Mouse (Mus musculus): ENCODE results near the gene Gm49661. TPM values are rescaled to one million over a fixed set of nuclear protein-coding genes. Genes with fewer than 3 reads are reported as not detected.

Gene Gm49661
- polyA plus RNA-seq, 1 experiment from 2014 or later = not detected

DNA sequence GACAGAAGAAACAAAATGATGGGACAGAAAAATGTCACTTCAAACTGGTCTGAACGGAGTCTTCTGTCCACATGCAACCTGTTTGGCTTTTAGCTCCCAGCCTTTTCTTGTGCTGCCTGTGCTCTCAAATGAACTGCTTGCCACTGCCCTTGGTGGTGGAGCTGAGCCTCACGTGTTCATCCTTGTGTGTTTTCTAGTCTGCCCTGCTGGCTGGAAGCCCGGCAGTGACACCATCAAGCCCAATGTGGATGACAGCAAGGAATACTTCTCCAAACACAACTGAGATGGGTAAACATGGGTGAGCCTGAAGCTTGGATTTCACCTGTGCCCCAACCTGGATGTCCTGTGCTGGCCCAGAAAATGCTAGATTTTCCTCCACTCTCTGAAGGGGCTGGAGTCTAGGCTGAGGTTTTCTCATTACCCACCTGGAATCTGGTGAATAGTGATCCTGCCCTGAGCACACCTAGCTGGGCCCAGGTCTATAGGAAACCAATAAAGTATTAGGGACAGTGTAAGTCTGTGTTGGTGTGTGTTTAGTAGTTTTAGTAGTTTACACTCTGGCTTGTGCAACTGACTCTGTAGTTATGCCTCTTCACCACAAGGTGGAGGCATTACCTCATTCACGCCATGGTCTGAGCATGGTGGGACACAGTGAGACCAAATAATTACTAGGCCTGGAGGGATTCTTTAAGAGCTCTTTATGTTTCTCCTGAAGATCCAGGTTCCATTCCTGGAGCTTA lies 4.7 kb upstream of the Gm49661 start:
- ATAC-seq (ENCODE audit: low FRiP score) (no peak), DNase-seq (ENCODE audit: low spot score) (peak; percentile 69)
- Histone ChIP-seq H3K27ac (no peak overlapping the region), H3K4me1 (replicated peaks; ENCODE audit: control insufficient read depth, insufficient read depth, low read length) (peaks cover 33% of the 10 kb centered on the region), H3K27me3 (ENCODE audit: control insufficient read depth, insufficient read depth, low read length) (peaks cover 6% of the 10 kb centered on the region), H3K4me3 (replicated peaks; ENCODE audit: low read length) (no peak overlapping the region), H3K9me3 (ENCODE audit: control insufficient read depth, low read length) (no peaks in the 10 kb centered on the region), H3K36me3 (replicated peaks; ENCODE audit: control insufficient read depth, insufficient read depth) (peaks cover 47% of the 10 kb centered on the region), H3K9ac (no peak overlapping the region), H3K4me2 (replicated peaks) (no peak overlapping the region)
- 64% methylated on average over 4 of the region's 4 CpGs for WGBS

DNA sequence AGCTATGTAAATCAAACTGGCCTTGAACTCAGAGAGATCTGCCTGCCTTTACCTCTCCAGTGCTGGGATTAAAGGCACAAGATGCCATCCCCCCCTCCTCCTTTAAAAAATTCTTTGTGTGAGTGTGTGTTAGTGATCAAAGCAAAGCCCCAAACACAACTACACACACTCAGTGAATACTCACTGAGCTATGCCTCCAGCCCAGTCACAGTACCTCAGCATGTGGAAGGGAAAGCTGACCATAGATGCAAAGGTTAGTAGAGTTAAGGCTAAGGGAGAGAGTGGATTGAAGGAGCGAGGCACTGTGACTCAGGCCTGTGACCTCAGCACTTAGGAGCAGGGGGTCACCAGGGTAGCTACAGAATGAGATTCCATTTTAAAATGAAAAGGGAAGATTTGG lies 3.8 kb upstream of the Gm49661 start:
- DNase-seq (ENCODE audit: low spot score) = no peak
- no peak for ATAC-seq (ENCODE audit: low FRiP score)
- no peak overlapping the region for H3K4me2 ChIP-seq (replicated peaks)
- peaks cover 47% of the 10 kb centered on the region for H3K36me3 ChIP-seq (replicated peaks; ENCODE audit: control insufficient read depth, insufficient read depth)
- no peak overlapping the region for H3K4me3 ChIP-seq (replicated peaks; ENCODE audit: low read length)
- no peak overlapping the region for H3K9ac ChIP-seq
- 82% methylated on average over 1 of the region's 1 CpGs for WGBS
- no peak overlapping the region for H3K27ac ChIP-seq
- no peaks in the 10 kb centered on the region for H3K9me3 ChIP-seq (ENCODE audit: control insufficient read depth, low read length)
- H3K4me1 ChIP-seq (replicated peaks; ENCODE audit: control insufficient read depth, insufficient read depth, low read length) = peaks cover 38% of the 10 kb centered on the region
- peaks cover 6% of the 10 kb centered on the region for H3K27me3 ChIP-seq (ENCODE audit: control insufficient read depth, insufficient read depth, low read length)

DNA sequence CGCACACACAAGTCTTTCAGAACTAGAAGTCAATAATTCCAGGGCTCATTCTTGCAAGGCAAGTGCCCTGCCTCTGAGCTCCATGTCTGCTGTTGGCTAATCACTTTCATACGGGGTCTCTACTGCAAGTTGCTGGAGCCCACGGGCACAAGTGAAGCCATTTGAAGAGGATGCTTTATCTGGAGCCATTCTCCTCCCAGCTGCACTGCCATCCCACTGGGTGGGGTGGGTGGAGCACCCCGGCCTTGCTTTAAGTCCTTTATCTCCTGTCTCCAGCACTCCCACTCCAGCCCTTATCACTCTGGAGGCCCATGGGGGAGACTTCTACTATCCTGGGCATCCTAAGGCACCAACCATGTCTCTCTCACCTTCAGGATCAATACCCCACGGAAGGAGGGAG lies 1.7 kb upstream of the Gm49661 start:
- Histone ChIP-seq H3K9ac (peak overlapping the region; percentile 93), H3K36me3 (replicated peaks; ENCODE audit: control insufficient read depth, insufficient read depth) (peaks cover 47% of the 10 kb centered on the region), H3K27ac (no peak overlapping the region), H3K4me3 (replicated peaks; ENCODE audit: low read length) (peak overlapping the region; percentile 60), H3K9me3 (ENCODE audit: control insufficient read depth, low read length) (no peaks in the 10 kb centered on the region), H3K4me2 (replicated peaks) (peak overlapping the region; percentile 90), H3K4me1 (replicated peaks; ENCODE audit: control insufficient read depth, insufficient read depth, low read length) (peaks cover 24% of the 10 kb centered on the region), H3K27me3 (ENCODE audit: control insufficient read depth, insufficient read depth, low read length) (no peaks in the 10 kb centered on the region)
- DNase-seq (ENCODE audit: low spot score) (no peak), ATAC-seq (ENCODE audit: low FRiP score) (no peak)
- WGBS = 65% methylated on average over 5 of the region's 5 CpGs

DNA sequence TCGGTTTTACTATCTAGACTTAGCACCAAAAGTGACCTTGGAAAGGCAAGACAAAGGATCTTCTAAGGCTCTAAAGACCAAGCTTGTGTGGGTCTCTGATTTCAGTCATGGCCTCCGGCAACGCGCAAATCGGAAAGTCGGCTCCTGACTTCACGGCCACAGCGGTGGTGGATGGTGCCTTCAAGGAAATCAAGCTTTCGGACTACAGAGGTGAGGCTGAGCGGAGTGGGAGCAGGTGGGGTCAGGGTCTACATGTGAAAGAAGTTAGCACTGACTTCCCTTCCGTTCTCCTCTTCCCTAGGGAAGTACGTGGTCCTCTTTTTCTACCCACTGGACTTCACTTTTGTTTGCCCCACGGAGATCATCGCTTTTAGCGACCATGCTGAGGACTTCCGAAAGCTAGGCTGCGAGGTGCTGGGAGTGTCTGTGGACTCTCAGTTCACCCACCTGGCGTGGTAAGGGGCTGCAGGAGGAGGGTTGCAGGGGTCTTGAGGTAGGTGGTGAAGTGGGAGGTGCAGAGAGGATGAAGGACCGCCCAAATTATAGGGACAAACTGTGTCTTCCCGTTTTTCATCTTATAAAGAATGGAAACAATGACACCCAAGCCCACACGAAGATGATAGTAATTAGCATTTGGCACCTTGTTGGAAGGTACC lies 1.0 kb upstream of the Gm49661 start:
- H3K9ac ChIP-seq = peak overlapping the region; percentile 93
- H3K4me1 ChIP-seq (replicated peaks; ENCODE audit: control insufficient read depth, insufficient read depth, low read length) = peaks cover 24% of the 10 kb centered on the region
- H3K27me3 ChIP-seq (ENCODE audit: control insufficient read depth, insufficient read depth, low read length) = no peaks in the 10 kb centered on the region
- peak overlapping the region; percentile 90 for H3K4me2 ChIP-seq (replicated peaks)
- DNase-seq (ENCODE audit: low spot score) (no peak), ATAC-seq (ENCODE audit: low FRiP score) (no peak)
- 6% methylated on average over 21 of the region's 21 CpGs for WGBS
- peak overlapping the region; percentile 73 for H3K27ac ChIP-seq
- H3K36me3 ChIP-seq (replicated peaks; ENCODE audit: control insufficient read depth, insufficient read depth) = peaks cover 46% of the 10 kb centered on the region
- no peaks in the 10 kb centered on the region for H3K9me3 ChIP-seq (ENCODE audit: control insufficient read depth, low read length)
- peak overlapping the region; percentile 60 for H3K4me3 ChIP-seq (replicated peaks; ENCODE audit: low read length)

DNA sequence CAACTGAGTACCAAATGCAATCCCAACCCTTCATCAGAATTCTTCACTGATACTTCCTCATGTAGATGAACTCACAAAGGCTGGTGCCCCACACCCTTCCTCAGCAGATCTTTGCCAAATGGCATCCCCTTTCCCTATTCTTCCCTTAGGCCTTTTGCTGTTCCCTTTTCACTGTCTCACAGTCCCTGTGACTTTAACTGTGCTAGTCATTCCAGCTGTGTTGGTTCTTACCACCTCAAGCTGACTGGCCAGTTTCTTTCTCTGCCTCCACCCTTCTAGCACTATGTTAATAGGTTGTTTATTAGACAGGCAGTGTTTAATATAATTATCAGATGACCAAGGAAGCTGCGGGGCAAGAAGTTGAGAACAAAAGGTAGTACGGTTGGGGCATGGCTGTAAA lies 583 bp downstream of the Gm49661 start:
- Histone ChIP-seq H3K9ac (peak overlapping the region; percentile 93), H3K9me3 (ENCODE audit: control insufficient read depth, low read length) (no peaks in the 10 kb centered on the region), H3K4me3 (replicated peaks; ENCODE audit: low read length) (peak overlapping the region; percentile 60), H3K27me3 (ENCODE audit: control insufficient read depth, insufficient read depth, low read length) (no peaks in the 10 kb centered on the region), H3K4me1 (replicated peaks; ENCODE audit: control insufficient read depth, insufficient read depth, low read length) (peaks cover 28% of the 10 kb centered on the region), H3K4me2 (replicated peaks) (peak overlapping the region; percentile 90), H3K27ac (peak overlapping the region; percentile 73), H3K36me3 (replicated peaks; ENCODE audit: control insufficient read depth, insufficient read depth) (peaks cover 31% of the 10 kb centered on the region)
- ATAC-seq (ENCODE audit: low FRiP score) (no peak), DNase-seq (ENCODE audit: low spot score) (no peak)
- WGBS = 16% methylated on average over 2 of the region's 2 CpGs

DNA sequence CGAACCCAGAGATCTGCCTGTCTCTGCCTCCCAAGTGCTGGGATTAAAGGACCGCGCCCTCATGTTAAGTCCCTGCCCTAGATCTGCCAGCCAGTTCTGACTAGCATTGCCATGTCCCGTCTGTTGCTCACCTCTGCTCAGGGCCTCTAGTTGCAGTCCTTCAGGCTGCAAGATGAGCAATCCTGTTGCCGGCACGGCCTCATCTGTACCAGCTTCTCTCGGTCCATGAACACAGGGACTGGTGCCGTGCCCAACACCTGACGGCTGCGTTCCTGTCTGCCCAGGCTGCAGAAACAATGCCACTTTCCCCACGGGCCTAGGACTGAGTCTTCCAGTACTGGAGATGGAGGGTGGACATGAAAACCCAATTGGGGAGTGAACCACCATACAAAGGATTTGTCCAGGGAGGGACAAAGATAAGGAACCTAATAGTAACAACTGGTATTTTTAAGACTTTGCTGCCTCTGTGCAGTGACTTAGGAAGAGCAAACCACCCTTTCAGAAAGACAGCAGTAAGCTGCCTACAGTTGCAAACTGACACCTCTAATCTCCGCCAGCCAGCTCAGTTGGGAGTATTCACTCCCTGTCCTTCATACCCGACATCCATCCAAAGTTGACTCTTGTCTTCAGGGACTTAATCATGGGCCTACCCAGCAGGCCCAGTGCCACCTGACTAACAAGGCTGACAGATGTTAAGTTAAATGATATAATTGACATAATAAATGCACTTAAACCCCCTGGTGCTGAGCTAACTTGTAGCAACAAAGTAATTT lies 1.5 kb downstream of the Gm49661 start:
- WGBS = 89% methylated on average over 13 of the region's 13 CpGs
- peaks cover 23% of the 10 kb centered on the region for H3K36me3 ChIP-seq (replicated peaks; ENCODE audit: control insufficient read depth, insufficient read depth)
- H3K4me3 ChIP-seq (replicated peaks; ENCODE audit: low read length) = no peak overlapping the region
- DNase-seq (ENCODE audit: low spot score) (no peak), ATAC-seq (ENCODE audit: low FRiP score) (no peak)
- peaks cover 28% of the 10 kb centered on the region for H3K4me1 ChIP-seq (replicated peaks; ENCODE audit: control insufficient read depth, insufficient read depth, low read length)
- no peak overlapping the region for H3K9ac ChIP-seq
- H3K9me3 ChIP-seq (ENCODE audit: control insufficient read depth, low read length) = no peaks in the 10 kb centered on the region
- H3K27me3 ChIP-seq (ENCODE audit: control insufficient read depth, insufficient read depth, low read length) = no peaks in the 10 kb centered on the region
- no peak overlapping the region for H3K27ac ChIP-seq
- H3K4me2 ChIP-seq (replicated peaks) = peak overlapping the region; percentile 90; the same call in 1 of the 2 replicates

DNA sequence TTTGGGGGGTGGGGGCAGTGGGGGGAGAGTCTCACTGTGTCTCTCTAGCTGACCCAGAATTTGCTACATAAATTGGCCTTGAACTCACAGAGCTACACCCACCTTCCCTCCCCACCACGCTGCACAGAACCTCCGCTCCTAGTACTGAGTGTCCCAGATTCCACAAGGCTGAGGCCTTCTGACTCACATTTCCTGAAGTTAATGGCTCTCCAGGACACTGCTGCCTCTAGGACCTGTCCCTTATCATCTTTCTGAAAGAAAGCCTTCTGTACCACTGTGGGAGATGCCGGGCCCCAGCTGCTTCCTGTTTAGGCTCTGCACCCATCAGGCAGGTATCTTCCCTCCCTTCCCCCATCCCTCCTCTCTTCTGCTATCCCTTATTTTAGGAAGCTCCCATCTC lies 2.6 kb downstream of the Gm49661 start:
- H3K4me3 ChIP-seq (replicated peaks; ENCODE audit: low read length) = peak overlapping the region; percentile 62
- peaks cover 13% of the 10 kb centered on the region for H3K36me3 ChIP-seq (replicated peaks; ENCODE audit: control insufficient read depth, insufficient read depth)
- 67% methylated on average over 3 of the region's 3 CpGs for WGBS
- no peak overlapping the region for H3K9ac ChIP-seq
- 0 out of 2 replicates have a peak overlapping the region, but pooled peaks have one; percentile 95 for H3K4me2 ChIP-seq (replicated peaks)
- DNase-seq (ENCODE audit: low spot score) = no peak
- H3K9me3 ChIP-seq (ENCODE audit: control insufficient read depth, low read length) = no peaks in the 10 kb centered on the region
- no peaks in the 10 kb centered on the region for H3K27me3 ChIP-seq (ENCODE audit: control insufficient read depth, insufficient read depth, low read length)
- no peak for ATAC-seq (ENCODE audit: low FRiP score)
- peaks cover 28% of the 10 kb centered on the region for H3K4me1 ChIP-seq (replicated peaks; ENCODE audit: control insufficient read depth, insufficient read depth, low read length)
- H3K27ac ChIP-seq = 0 out of 2 replicates have a peak overlapping the region, but pooled peaks have one; percentile 69

DNA sequence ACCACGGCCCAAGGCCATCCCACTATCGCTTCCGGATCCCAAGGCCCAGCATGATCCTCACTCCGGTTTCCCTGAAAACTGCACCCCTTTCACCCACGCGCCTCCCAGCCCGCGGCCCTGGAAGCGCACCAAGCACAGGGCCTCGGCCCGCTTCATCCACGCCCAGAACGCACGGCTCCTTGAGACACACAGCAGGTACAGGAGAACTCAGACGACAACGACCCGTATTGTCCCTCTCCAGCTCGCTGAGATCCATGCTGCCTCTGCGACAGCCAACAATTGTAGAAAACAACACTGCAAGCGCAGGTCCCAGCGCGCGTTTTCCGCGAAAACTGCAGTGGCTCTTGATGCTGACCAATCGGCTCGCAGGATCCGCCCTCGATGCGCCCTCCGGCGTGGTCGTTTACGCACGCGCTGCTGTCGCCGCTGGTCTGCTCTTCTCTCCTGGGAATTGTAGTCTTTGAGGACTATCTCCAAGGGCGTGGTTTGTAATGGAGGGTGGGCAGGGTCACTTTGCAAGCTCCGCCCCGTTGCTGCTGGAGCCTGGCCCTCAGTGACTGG lies 3.4 kb downstream of the Gm49661 start:
- peak overlapping the region; percentile 62 for H3K4me3 ChIP-seq (replicated peaks; ENCODE audit: low read length)
- under 1% methylated on average over 41 of the region's 41 CpGs for WGBS
- DNase-seq (ENCODE audit: low spot score) = peak; percentile 95
- peak; percentile 81 for ATAC-seq (ENCODE audit: low FRiP score)
- peak overlapping the region; percentile 95 for H3K4me2 ChIP-seq (replicated peaks)
- H3K36me3 ChIP-seq (replicated peaks; ENCODE audit: control insufficient read depth, insufficient read depth) = peaks cover 12% of the 10 kb centered on the region
- no peaks in the 10 kb centered on the region for H3K27me3 ChIP-seq (ENCODE audit: control insufficient read depth, insufficient read depth, low read length)
- no peaks in the 10 kb centered on the region for H3K9me3 ChIP-seq (ENCODE audit: control insufficient read depth, low read length)
- H3K9ac ChIP-seq = peak overlapping the region; percentile 74
- peak overlapping the region; percentile 69 for H3K27ac ChIP-seq
- peaks cover 23% of the 10 kb centered on the region for H3K4me1 ChIP-seq (replicated peaks; ENCODE audit: control insufficient read depth, insufficient read depth, low read length)

DNA sequence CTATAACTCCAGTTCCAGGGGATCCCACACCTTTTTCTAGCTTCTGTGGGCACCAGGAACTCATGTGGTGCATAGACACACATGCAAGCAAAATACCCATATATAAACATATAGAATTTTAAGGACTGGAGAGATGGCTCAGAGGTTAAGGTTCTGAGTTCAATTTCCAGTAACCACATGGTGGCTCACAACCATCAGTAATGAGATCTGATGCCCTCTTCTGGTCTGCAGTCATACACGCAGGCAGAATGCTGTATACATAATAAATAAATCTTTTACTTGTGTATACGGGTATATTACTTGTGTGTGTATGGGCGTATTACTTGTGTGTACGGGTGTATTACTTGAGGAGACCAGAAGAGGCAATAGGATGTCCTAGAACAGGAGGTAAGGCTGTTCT lies 5.3 kb downstream of the Gm49661 start:
- no peak overlapping the region for H3K27ac ChIP-seq
- no peak overlapping the region for H3K4me3 ChIP-seq (replicated peaks; ENCODE audit: low read length)
- no peaks in the 10 kb centered on the region for H3K27me3 ChIP-seq (ENCODE audit: control insufficient read depth, insufficient read depth, low read length)
- H3K9ac ChIP-seq = no peak overlapping the region
- WGBS = 92% methylated on average over 4 of the region's 4 CpGs
- peaks cover 15% of the 10 kb centered on the region; the same call in 1 of the 2 replicates for H3K36me3 ChIP-seq (replicated peaks; ENCODE audit: control insufficient read depth, insufficient read depth)
- peaks cover 18% of the 10 kb centered on the region for H3K4me1 ChIP-seq (replicated peaks; ENCODE audit: control insufficient read depth, insufficient read depth, low read length)
- H3K4me2 ChIP-seq (replicated peaks) = no peak overlapping the region
- H3K9me3 ChIP-seq (ENCODE audit: control insufficient read depth, low read length) = no peaks in the 10 kb centered on the region
- no peak for ATAC-seq (ENCODE audit: low FRiP score)
- DNase-seq (ENCODE audit: low spot score) = no peak

Data from hindbrain, embryonic 14.5 days (tissue).